12 mouse cellular contexts compared by ENCODE assay signal in genomic region chr4:150743508-150743907, GRCm38 (mm10).
DNase-seq lines count a peak whose midpoint lies in the region; ATAC-seq and TF ChIP-seq lines count a peak whose summit lies in the region.
"Had no signal": no experiment of that assay in that cellular context is flagged by ENCODE, and none has a peak within 500 bp of the region (broad histone marks: within the 10 kb centered on the region; RNA-seq: fewer than 3 reads in every experiment).

No protein-coding gene starts in this region.

- H3K4me2 ChIP-seq in forebrain, embryonic 11.5 days (ENCODE audit: low read depth, low read length, severe bottlenecking), result no peak overlapping the region
- H3K4me2 ChIP-seq in forebrain, embryonic 16.5 days (ENCODE audit: low read length), result no peak overlapping the region; the same call in 1 of the 2 replicates
- no peak overlapping the region for H3K4me2 ChIP-seq in lung, postnatal 0 days (replicated peaks; ENCODE audit: low read depth, low read length)
- 0 out of 2 replicates have a peak overlapping the region, but pooled peaks have one; percentile 1 for H3K4me2 ChIP-seq in embryonic facial prominence, embryonic 15.5 days (replicated peaks)
- no peak overlapping the region for H3K4me2 ChIP-seq in midbrain, postnatal 0 days (ENCODE audit: low read depth, low read length, poor library complexity, severe bottlenecking)

- no peak for DNase-seq in forebrain, embryonic 11.5 days (ENCODE audit: low spot score)
- peak; percentile 88 for DNase-seq in lung, postnatal 0 days (ENCODE audit: low spot score)
- no peak for DNase-seq in lung, postnatal 14 days
- no peak for DNase-seq in midbrain, postnatal 0 days (ENCODE audit: low spot score)
- DNase-seq in testis, postnatal 14 days (ENCODE audit: low spot score), result no peak
- no peak for DNase-seq in cerebellum, adult 18-20 months
- DNase-seq: adrenal gland, adult 8-10 months; heart, adult 11 months; heart, postnatal 36 days; kidney, adult 9 months had no signal

- TF ChIP-seq CTCF in lung, postnatal 0 days (IDR thresholded peaks at IDR 0.05), result no peak
- TF ChIP-seq CTCF in midbrain, postnatal 0 days (IDR thresholded peaks at IDR 0.05), result no peak

- H3K4me1 ChIP-seq in forebrain, embryonic 11.5 days (replicated peaks; ENCODE audit: control insufficient read depth, insufficient read depth, low read length), result no peaks in the 10 kb centered on the region
- H3K4me1 ChIP-seq in forebrain, embryonic 16.5 days (replicated peaks; ENCODE audit: control insufficient read depth, insufficient read depth, low read length), result no peaks in the 10 kb centered on the region
- H3K4me1 ChIP-seq in lung, postnatal 0 days (ENCODE audit: insufficient read depth, low read depth, low read length), result peaks cover 12% of the 10 kb centered on the region; the same call in 1 of the 2 replicates
- peaks cover 20% of the 10 kb centered on the region for H3K4me1 ChIP-seq in embryonic facial prominence, embryonic 15.5 days
- no peaks in the 10 kb centered on the region for H3K4me1 ChIP-seq in midbrain, postnatal 0 days (ENCODE audit: insufficient read depth, low read length)

- ATAC-seq in forebrain, embryonic 11.5 days (replicated peaks; ENCODE audit: low FRiP score), result 0 out of 2 replicates have a peak, but pooled peaks have one; percentile 15
- ATAC-seq in forebrain, embryonic 16.5 days, result no peak
- ATAC-seq in lung, postnatal 0 days, result peak; percentile 20
- no peak for ATAC-seq in embryonic facial prominence, embryonic 15.5 days (ENCODE audit: insufficient number of reproducible peaks, low FRiP score, low TSS enrichment, low read depth)
- ATAC-seq in midbrain, postnatal 0 days (ENCODE audit: low FRiP score), result no peak

- H3K27me3 ChIP-seq in forebrain, embryonic 11.5 days (ENCODE audit: control insufficient read depth, insufficient read depth, low read length), result no peaks in the 10 kb centered on the region
- H3K27me3 ChIP-seq in forebrain, embryonic 16.5 days (replicated peaks; ENCODE audit: control insufficient read depth, insufficient read depth, low read length), result no peaks in the 10 kb centered on the region
- H3K27me3 ChIP-seq in lung, postnatal 0 days (replicated peaks; ENCODE audit: insufficient read depth, low read length), result no peaks in the 10 kb centered on the region
- H3K27me3 ChIP-seq in embryonic facial prominence, embryonic 15.5 days, result no peaks in the 10 kb centered on the region
- no peaks in the 10 kb centered on the region for H3K27me3 ChIP-seq in midbrain, postnatal 0 days (ENCODE audit: insufficient read depth, low read length)

- WGBS in forebrain, embryonic 11.5 days, result 68% methylated on average over 7 of the region's 8 CpGs
- WGBS in forebrain, embryonic 16.5 days, result 61% methylated on average over 5 of the region's 8 CpGs
- 29% methylated on average over 5 of the region's 8 CpGs for WGBS in lung, postnatal 0 days
- 48% methylated on average over 7 of the region's 8 CpGs for WGBS in embryonic facial prominence, embryonic 15.5 days
- 51% methylated on average over 7 of the region's 8 CpGs for WGBS in midbrain, postnatal 0 days

- H3K9ac ChIP-seq in forebrain, embryonic 11.5 days (ENCODE audit: low read length), result no peak overlapping the region
- H3K9ac ChIP-seq in forebrain, embryonic 16.5 days (replicated peaks; ENCODE audit: low read depth, low read length), result no peak overlapping the region
- H3K9ac ChIP-seq in lung, postnatal 0 days (replicated peaks; ENCODE audit: low read depth), result no peak overlapping the region
- H3K9ac ChIP-seq in embryonic facial prominence, embryonic 15.5 days, result no peak overlapping the region
- H3K9ac ChIP-seq in midbrain, postnatal 0 days (replicated peaks; ENCODE audit: low read length, poor library complexity, severe bottlenecking), result no peak overlapping the region

- no peak overlapping the region for H3K27ac ChIP-seq in forebrain, embryonic 11.5 days (ENCODE audit: low read depth, low read length)
- no peak overlapping the region for H3K27ac ChIP-seq in forebrain, embryonic 16.5 days (ENCODE audit: low read length)
- H3K27ac ChIP-seq in lung, postnatal 0 days (ENCODE audit: low read length), result peak overlapping the region; percentile 63
- no peak overlapping the region for H3K27ac ChIP-seq in embryonic facial prominence, embryonic 15.5 days (replicated peaks)
- peak overlapping the region; percentile 32; the same call in 1 of the 2 replicates for H3K27ac ChIP-seq in midbrain, postnatal 0 days (ENCODE audit: low read depth, low read length)

- H3K36me3 ChIP-seq in forebrain, embryonic 11.5 days (ENCODE audit: control insufficient read depth, insufficient read depth, low read length), result no peaks in the 10 kb centered on the region
- H3K36me3 ChIP-seq in forebrain, embryonic 16.5 days (ENCODE audit: control insufficient read depth, insufficient read depth), result no peaks in the 10 kb centered on the region
- no peaks in the 10 kb centered on the region for H3K36me3 ChIP-seq in lung, postnatal 0 days (ENCODE audit: insufficient read depth, low read length)
- H3K36me3 ChIP-seq in embryonic facial prominence, embryonic 15.5 days, result no peaks in the 10 kb centered on the region
- no peaks in the 10 kb centered on the region for H3K36me3 ChIP-seq in midbrain, postnatal 0 days (ENCODE audit: insufficient read depth, low read length)

- H3K9me3 ChIP-seq in forebrain, embryonic 11.5 days (ENCODE audit: control insufficient read depth, low read length), result no peaks in the 10 kb centered on the region
- H3K9me3 ChIP-seq in forebrain, embryonic 16.5 days (ENCODE audit: control insufficient read depth, low read length), result no peaks in the 10 kb centered on the region
- H3K9me3 ChIP-seq in lung, postnatal 0 days (ENCODE audit: low read length), result no peaks in the 10 kb centered on the region
- H3K9me3 ChIP-seq in embryonic facial prominence, embryonic 15.5 days (replicated peaks), result no peaks in the 10 kb centered on the region
- H3K9me3 ChIP-seq in midbrain, postnatal 0 days (ENCODE audit: low read length), result no peaks in the 10 kb centered on the region

- H3K4me3 ChIP-seq in forebrain, embryonic 11.5 days (ENCODE audit: low read depth, low read length), result no peak overlapping the region
- H3K4me3 ChIP-seq in forebrain, embryonic 16.5 days (replicated peaks; ENCODE audit: low read length), result no peak overlapping the region
- no peak overlapping the region for H3K4me3 ChIP-seq in lung, postnatal 0 days (ENCODE audit: low read depth, low read length)
- no peak overlapping the region for H3K4me3 ChIP-seq in embryonic facial prominence, embryonic 15.5 days (replicated peaks)
- H3K4me3 ChIP-seq in midbrain, postnatal 0 days (ENCODE audit: low read depth, low read length), result no peak overlapping the region

- 0 out of 2 replicates have a peak, but pooled peaks have one; percentile 70 for TF ChIP-seq EP300 in lung, postnatal 0 days (IDR thresholded peaks at IDR 0.05)

Comparison
In these comparisons a context has a peak if more than half of its experiments do, and no peak if none do; other contexts are left out.
1. ATAC-seq: peak in forebrain, embryonic 11.5 days (single experiment) and lung, postnatal 0 days (single experiment); none in forebrain, embryonic 16.5 days (single experiment), embryonic facial prominence, embryonic 15.5 days (single experiment) and midbrain, postnatal 0 days (single experiment).
2. H3K27ac ChIP-seq: peak in lung, postnatal 0 days (single experiment) and midbrain, postnatal 0 days (single experiment); none in forebrain, embryonic 11.5 days (single experiment), forebrain, embryonic 16.5 days (single experiment) and embryonic facial prominence, embryonic 15.5 days (single experiment).